Comparison of ENCODE assay signal across 31 mouse cellular contexts in genomic region chr10:108224413-108224812, GRCm38 (mm10).
DNase-seq lines count a peak whose midpoint lies in the region; ATAC-seq and TF ChIP-seq lines count a peak whose summit lies in the region.
"Had no signal": no experiment of that assay in that cellular context is flagged by ENCODE, and none has a peak within 500 bp of the region (broad histone marks: within the 10 kb centered on the region; RNA-seq: fewer than 3 reads in every experiment).

No protein-coding gene starts in this region.

- 93% methylated on average over 5 of the region's 5 CpGs for WGBS in midbrain, postnatal 0 days
- 97% methylated on average over 5 of the region's 5 CpGs for WGBS in midbrain, embryonic 10.5 days

- no peak overlapping the region for H3K27ac ChIP-seq in CH12.LX (ENCODE audit: insufficient read depth, low read depth)
- no peak overlapping the region for H3K27ac ChIP-seq in MEL (ENCODE audit: control insufficient read depth, low read depth, low read length)
- H3K27ac ChIP-seq in midbrain, postnatal 0 days (ENCODE audit: low read depth, low read length), result no peak overlapping the region
- no peak overlapping the region for H3K27ac ChIP-seq in midbrain, embryonic 10.5 days (replicated peaks)
- H3K27ac ChIP-seq: embryonic facial prominence, embryonic 10.5 days; embryonic facial prominence, embryonic 15.5 days; forebrain, embryonic 12.5 days; heart, embryonic 15.5 days; hindbrain, embryonic 12.5 days; layer of hippocampus, adult 2 months; left cerebral cortex, adult 2 months; liver, embryonic 14.5 days; macrophage; midbrain, embryonic 13.5 days; stomach, embryonic 15.5 days had no signal

- TF ChIP-seq POLR2A in CH12.LX (IDR thresholded peaks at IDR 0.05; ENCODE audit: low read depth, low read length) (no peak), MEL (IDR thresholded peaks at IDR 0.05; ENCODE audit: control insufficient read depth in 1 of 2, insufficient read depth in 1 of 2, low read depth in 1 of 2, low read length in 2 of 2, poor library complexity in 1 of 2) (no peak)

- H3K4me2 ChIP-seq in CH12.LX (ENCODE audit: insufficient read depth, low read depth, poor library complexity, severe bottlenecking), result no peak overlapping the region
- no peak overlapping the region for H3K4me2 ChIP-seq in midbrain, postnatal 0 days (ENCODE audit: low read depth, low read length, poor library complexity, severe bottlenecking)
- H3K4me2 ChIP-seq: embryonic facial prominence, embryonic 15.5 days; forebrain, embryonic 12.5 days; heart, embryonic 15.5 days; hindbrain, embryonic 12.5 days; midbrain, embryonic 13.5 days; stomach, embryonic 15.5 days had no signal

- H3K4me1 ChIP-seq in CH12.LX (ENCODE audit: control insufficient read depth in 1 of 2, insufficient read depth in 2 of 2) (peaks cover 0 to 10% of the 10 kb centered on the region in 2 experiments; a peak in 3 of 4 replicates), MEL (ENCODE audit: control insufficient read depth in 1 of 2, insufficient read depth in 2 of 2, low read length in 2 of 2) (peaks cover 8 to 14% of the 10 kb centered on the region in 2 experiments; a peak in 2 of 4 replicates)
- H3K4me1 ChIP-seq in megakaryocyte, embryonic 14.5 days, result peaks cover 48% of the 10 kb centered on the region
- H3K4me1 ChIP-seq in midbrain, postnatal 0 days (ENCODE audit: insufficient read depth, low read length), result no peaks in the 10 kb centered on the region
- no peaks in the 10 kb centered on the region for H3K4me1 ChIP-seq in midbrain, embryonic 10.5 days
- H3K4me1 ChIP-seq: embryonic facial prominence, embryonic 10.5 days; embryonic facial prominence, embryonic 15.5 days; forebrain, embryonic 12.5 days; hindbrain, embryonic 12.5 days; stomach, embryonic 15.5 days had no signal

- intact Hi-C loops in left cerebral cortex, postnatal 25 days (cut with DNase I), result no loop called here

- dilution Hi-C loops in CH12.LX (cut with MboI; ENCODE audit: extremely low pct_ligation_motif_present, extremely low pct_unique_long_range_greater_than_20kb, low sequenced_read_pairs), result no loop called here

- H3K79me2 ChIP-seq in CH12.LX (replicated peaks; ENCODE audit: control insufficient read depth, extremely low read depth, insufficient read depth, poor library complexity, severe bottlenecking) (no peaks in the 10 kb centered on the region), MEL (ENCODE audit: control insufficient read depth, insufficient read depth, low read length, poor library complexity) (peaks cover 3% of the 10 kb centered on the region; the same call in 1 of the 2 replicates)

- H3K9me3 ChIP-seq in CH12.LX (replicated peaks; ENCODE audit: low read length) (no peaks in the 10 kb centered on the region), MEL (replicated peaks; ENCODE audit: insufficient read depth, low read length) (no peaks in the 10 kb centered on the region)
- no peaks in the 10 kb centered on the region for H3K9me3 ChIP-seq in megakaryocyte, embryonic 14.5 days
- H3K9me3 ChIP-seq in midbrain, postnatal 0 days (ENCODE audit: low read length), result no peaks in the 10 kb centered on the region
- no peaks in the 10 kb centered on the region for H3K9me3 ChIP-seq in midbrain, embryonic 10.5 days (replicated peaks)
- H3K9me3 ChIP-seq: embryonic facial prominence, embryonic 10.5 days; embryonic facial prominence, embryonic 15.5 days; forebrain, embryonic 12.5 days; heart, embryonic 15.5 days; hindbrain, embryonic 12.5 days; midbrain, embryonic 13.5 days; stomach, embryonic 15.5 days had no signal

- ATAC-seq in midbrain, postnatal 0 days (ENCODE audit: low FRiP score), result no peak
- ATAC-seq: forebrain, postnatal 0 days; midbrain, embryonic 13.5 days had no signal

- DNase-seq in CH12.LX (ENCODE audit: extremely low read depth) (no peak), MEL (ENCODE audit: low read depth, low spot score) (peak; percentile 58)
- DNase-seq in splenic B cell, adult 2 months (ENCODE audit: low read depth, low spot score), result peak; percentile 19
- DNase-seq in midbrain, postnatal 0 days (ENCODE audit: low spot score), result no peak
- DNase-seq in midbrain, embryonic 10.5 days (ENCODE audit: low spot score), result no peak
- no peak for DNase-seq in left cerebral cortex, postnatal 25 days (ENCODE audit: low spot score in 2 of 2)
- DNase-seq: adrenal gland, adult 2 months; adrenal gland, postnatal 36 days; cerebellum, adult 2 months; cerebellum, postnatal 14 days; forebrain, postnatal 0 days; gastrocnemius, postnatal 10 days; kidney, adult 2 months; kidney, postnatal 36 days; left cerebral cortex, postnatal 4 days; lung, adult 2 months; lung, postnatal 10 days; right cerebral cortex, adult 18-20 months; thymus, postnatal 14 days had no signal

- no peaks in the 10 kb centered on the region for H3K27me3 ChIP-seq in CH12.LX (replicated peaks)
- H3K27me3 ChIP-seq in MEL (ENCODE audit: control insufficient read depth in 1 of 2, insufficient read depth in 2 of 2, low read length in 2 of 2), result no peaks in the 10 kb centered on the region
- no peaks in the 10 kb centered on the region for H3K27me3 ChIP-seq in megakaryocyte, embryonic 14.5 days (replicated peaks)
- no peaks in the 10 kb centered on the region for H3K27me3 ChIP-seq in splenic B cell, adult 2 months (ENCODE audit: control insufficient read depth, insufficient read depth, low read length, poor library complexity, severe bottlenecking)
- H3K27me3 ChIP-seq in midbrain, postnatal 0 days (ENCODE audit: insufficient read depth, low read length), result no peaks in the 10 kb centered on the region
- H3K27me3 ChIP-seq in midbrain, embryonic 10.5 days (ENCODE audit: low read depth, poor library complexity, severe bottlenecking), result no peaks in the 10 kb centered on the region
- H3K27me3 ChIP-seq: embryonic facial prominence, embryonic 15.5 days; forebrain, embryonic 12.5 days; heart, embryonic 15.5 days; hindbrain, embryonic 12.5 days; midbrain, embryonic 13.5 days; stomach, embryonic 15.5 days had no signal

- H3K4me3 ChIP-seq in CH12.LX (replicated peaks in 1 of 3; ENCODE audit: low read depth in 2 of 3, low read length in 2 of 3, poor library complexity in 1 of 3) (no peak overlapping the region), MEL (ENCODE audit: control insufficient read depth in 1 of 2, insufficient read depth in 1 of 2, low read depth in 2 of 2, low read length in 2 of 2) (no peak overlapping the region)
- H3K4me3 ChIP-seq in megakaryocyte, embryonic 14.5 days (replicated peaks), result peak overlapping the region; percentile 29
- H3K4me3 ChIP-seq in midbrain, postnatal 0 days (ENCODE audit: low read depth, low read length), result no peak overlapping the region
- H3K4me3 ChIP-seq in midbrain, embryonic 10.5 days, result no peak overlapping the region
- H3K4me3 ChIP-seq: embryonic facial prominence, embryonic 10.5 days; embryonic facial prominence, embryonic 15.5 days; forebrain, embryonic 12.5 days; heart, embryonic 15.5 days; hindbrain, embryonic 12.5 days; layer of hippocampus, adult 2 months; left cerebral cortex, adult 2 months; midbrain, embryonic 13.5 days; stomach, embryonic 15.5 days had no signal

- H3K9ac ChIP-seq in CH12.LX (ENCODE audit: insufficient read depth, low read depth), result no peak overlapping the region
- no peak overlapping the region for H3K9ac ChIP-seq in MEL (ENCODE audit: control insufficient read depth, low read depth, low read length, poor library complexity, severe bottlenecking)
- no peak overlapping the region for H3K9ac ChIP-seq in midbrain, postnatal 0 days (replicated peaks; ENCODE audit: low read length, poor library complexity, severe bottlenecking)
- H3K9ac ChIP-seq: embryonic facial prominence, embryonic 15.5 days; forebrain, embryonic 12.5 days; forebrain, postnatal 0 days; heart, embryonic 15.5 days; hindbrain, embryonic 12.5 days; liver, embryonic 14.5 days; midbrain, embryonic 13.5 days; stomach, embryonic 15.5 days had no signal

- in situ Hi-C loops in CH12.LX (cut with MboI; ENCODE audit: low pct_ligation_motif_present, low pct_unique_long_range_greater_than_20kb, low sequenced_read_pairs), result no loop called here

- TF ChIP-seq RAD21 in CH12.LX (IDR thresholded peaks at IDR 0.05; ENCODE audit: low read depth, low read length), result no peak
- TF ChIP-seq RAD21 in MEL (IDR thresholded peaks at IDR 0.05; ENCODE audit: low read depth, low read length), result no peak

- no peak for TF ChIP-seq EP300 in CH12.LX (IDR thresholded peaks at IDR 0.05; ENCODE audit: low read length)
- 0 out of 4 replicates have a peak, but pooled peaks of 1 of the 2 experiments have one; percentile 12 for TF ChIP-seq EP300 in MEL (IDR thresholded peaks at IDR 0.05; ENCODE audit: low read depth in 1 of 2, low read length in 2 of 2)

- TF ChIP-seq CTCF in CH12.LX (conservative IDR thresholded peaks at IDR 0.05 in 1 of 2, IDR thresholded peaks at IDR 0.05 in 1 of 2; ENCODE audit: low read depth in 2 of 2, low read length in 2 of 2) (no peak), MEL (IDR thresholded peaks at IDR 0.05 in 2 of 3, conservative IDR thresholded peaks at IDR 0.05 in 1 of 3; ENCODE audit: control insufficient read depth in 1 of 3, insufficient read depth in 1 of 3, low read depth in 2 of 3, low read length in 3 of 3, poor library complexity in 1 of 3, severe bottlenecking in 1 of 3) (no peak)
- TF ChIP-seq CTCF in midbrain, postnatal 0 days (IDR thresholded peaks at IDR 0.05), result no peak

- H3K36me3 ChIP-seq in CH12.LX (replicated peaks in 1 of 2; ENCODE audit: control insufficient read depth in 1 of 2, insufficient read depth in 1 of 2, low read length in 1 of 2) (peaks cover 6 to 40% of the 10 kb centered on the region in 2 experiments), MEL (ENCODE audit: control insufficient read depth in 1 of 2, insufficient read depth in 2 of 2, low read length in 2 of 2) (peaks cover 3 to 16% of the 10 kb centered on the region in 2 experiments)
- peaks cover 55% of the 10 kb centered on the region for H3K36me3 ChIP-seq in megakaryocyte, embryonic 14.5 days (replicated peaks; ENCODE audit: low read length)
- 0 out of 2 replicates have a peak, but pooled peaks cover 1% of the 10 kb centered on the region for H3K36me3 ChIP-seq in splenic B cell, adult 2 months (ENCODE audit: control insufficient read depth, insufficient read depth, low read length, poor library complexity, severe bottlenecking)
- no peaks in the 10 kb centered on the region for H3K36me3 ChIP-seq in midbrain, postnatal 0 days (ENCODE audit: insufficient read depth, low read length)
- peaks cover 31% of the 10 kb centered on the region for H3K36me3 ChIP-seq in midbrain, embryonic 10.5 days

TF ChIP-seq in CH12.LX, 34 proteins besides CTCF, POLR2A, EP300 and RAD21:
- no peak for TF ChIP-seq CHD2 (IDR thresholded peaks at IDR 0.05; ENCODE audit: low read length)
- TF ChIP-seq MAFK (IDR thresholded peaks at IDR 0.05; ENCODE audit: insufficient replicate concordance, low read length), result peak; percentile 41; the same call in 1 of the 2 replicates

TF ChIP-seq in MEL, 35 proteins besides CTCF, POLR2A, EP300 and RAD21 (continues in another document):
- no peak for TF ChIP-seq TAL1 (IDR thresholded peaks at IDR 0.05; ENCODE audit: low read length)
- 0 out of 2 replicates have a peak, but pooled peaks have one; percentile 40 for TF ChIP-seq GATA1 (IDR thresholded peaks at IDR 0.05; ENCODE audit: low read depth, low read length)
- no peak for TF ChIP-seq JUND (IDR thresholded peaks at IDR 0.05; ENCODE audit: low read depth, low read length)
- TF ChIP-seq GABPA (IDR thresholded peaks at IDR 0.05; ENCODE audit: low read depth, low read length), result peak; percentile 68; the same call in 1 of the 2 replicates
- TF ChIP-seq SIN3A (IDR thresholded peaks at IDR 0.05; ENCODE audit: low read length), result peak; percentile 55; the same call in 1 of the 2 replicates

Comparison
In these comparisons a context has a peak if more than half of its experiments do, and no peak if none do; other contexts are left out.
1. DNase-seq: peak in MEL (single experiment) and splenic B cell, adult 2 months (single experiment); none in CH12.LX (single experiment), midbrain, postnatal 0 days (single experiment), midbrain, embryonic 10.5 days (single experiment) and left cerebral cortex, postnatal 25 days (0 of 2).
2. Of the 35 proteins assayed by ChIP-seq in both MEL and CH12.LX: peak only in MEL: ETS1, GABPA and SIN3A; only in CH12.LX: none; in both: MAFK; in neither: 30; mixed calls (peak in some experiments, not most) for 1.